Mouse (Mus musculus) kidney, postnatal 0 days (tissue): Measurements from ENCODE around the gene St6gal1. TPM values are rescaled to one million over a fixed set of nuclear protein-coding genes. Genes with fewer than 3 reads are reported as not detected.

Source experiments
- ATAC-seq: fragments of 200-750 bp; cut with Nextera tagmentation; replicated peaks from 2 replicates; pipeline ENCODE4 v1.8.0; 2017; ENCODE audit warnings: low read depth, moderate number of reproducible peaks, moderate TSS enrichment, moderate library complexity; ENCODE audit not compliant: low FRiP score
- DNase-seq: peaks from one replicate; pipeline ENCODE4 v3.0.0-alpha.2; 2016; ENCODE audit warnings: low spot score
- H3K27ac ChIP-seq: fragments of 300-500 bp; sonication (generic); 2 replicates; pipeline ENCODE4 v1.5.1; 2014; ENCODE audit warnings: mild to moderate bottlenecking
- H3K27me3 ChIP-seq: fragments of 300-500 bp; sonication (generic); 2 replicates; pipeline ENCODE4 v1.6.1; 2014; ENCODE audit warnings: low read length, mixed read lengths; ENCODE audit not compliant: insufficient read depth
- H3K36me3 ChIP-seq: fragments of 300-500 bp; sonication (generic); 2 replicates; pipeline ENCODE4 v1.6.1; 2014; ENCODE audit warnings: low read length, mixed read lengths; ENCODE audit not compliant: insufficient read depth
- H3K4me1 ChIP-seq: fragments of 300-500 bp; sonication (generic); replicated peaks from 2 replicates; pipeline ENCODE4 v1.6.1; 2014; ENCODE audit warnings: antibody characterized with exemption, low read length, mixed read lengths; ENCODE audit not compliant: insufficient read depth
- H3K4me2 ChIP-seq: fragments of 300-500 bp; sonication (generic); 2 replicates; pipeline ENCODE4 v1.6.1; 2014; ENCODE audit warnings: mild to moderate bottlenecking, low read length, moderate library complexity, mixed read lengths
- H3K4me3 ChIP-seq: fragments of 300-500 bp; sonication (generic); replicated peaks from 2 replicates; pipeline ENCODE4 v1.5.1; 2014; ENCODE audit warnings: low read depth, low read length
- H3K9ac ChIP-seq: fragments of 300-500 bp; sonication (generic); 2 replicates; pipeline ENCODE4 v1.6.1; 2014; ENCODE audit warnings: low read depth, low read length
- H3K9me3 ChIP-seq: fragments of 300-500 bp; sonication (generic); replicated peaks from 2 replicates; pipeline ENCODE4 v1.6.1; 2016; ENCODE audit warnings: low read length, inconsistent platforms, mixed read lengths
- CTCF ChIP-seq: IDR thresholded peaks from 2 replicates; pipeline ENCODE4 v1.5.1; 2016; ENCODE audit warnings: antibody characterized with exemption, low read depth, mild to moderate bottlenecking, moderate library complexity
- WGBS: fragments of 180-500 bp; shearing (Covaris S2); extraction: QIAGEN DNeasy Blood & Tissue Kit; methylation state at CpG from one replicate; pipeline ENCODE4 v1.1.7; 2014; 5-methylcytosine and 5-hydroxymethylcytosine counted together
- polyA plus RNA-seq: library from polyadenylated mRNA; unstranded; fragments of >200 nt; fragmentation: Nextera tagmentation; extraction: Ambion mirVana; gene quantifications from 2 replicates; pipeline ENCODE4 v1.2.1, GENCODE M21; 2015

The St6gal1 gene
- polyA plus RNA-seq, 1 experiment from 2014 or later, result 28.6 TPM

DNA sequence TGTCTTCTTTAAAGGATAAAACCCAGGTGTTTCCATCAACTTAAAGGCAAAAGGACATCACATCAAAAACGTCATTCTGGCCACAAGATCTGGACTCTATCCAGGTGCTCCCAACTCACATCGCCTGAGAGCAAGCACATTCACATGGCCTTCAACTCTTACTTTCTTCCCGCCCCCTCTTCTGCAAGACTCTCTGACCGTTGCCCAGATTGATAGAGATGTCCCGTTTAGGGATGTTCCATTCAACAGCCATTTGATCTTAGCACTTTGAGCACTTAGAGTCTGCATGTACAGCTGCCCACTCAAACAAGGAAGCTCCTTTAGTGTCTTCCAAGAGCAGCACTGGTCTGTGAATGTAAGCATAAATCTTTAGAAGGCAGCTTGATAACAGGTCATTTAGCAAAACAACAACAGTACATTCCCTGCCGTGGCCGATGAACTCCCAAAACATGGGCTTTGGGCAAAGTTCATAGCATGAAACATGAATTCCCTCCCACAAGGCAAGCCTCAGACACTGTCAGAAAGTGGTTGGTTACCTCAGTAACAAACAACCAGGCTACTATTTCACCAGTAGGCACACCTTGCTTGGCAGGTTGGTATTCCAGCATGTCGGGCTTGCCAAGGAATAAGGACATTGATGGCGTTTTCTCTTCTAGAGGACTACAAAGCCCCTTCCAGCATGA, 32.8 kb upstream of the St6gal1 start:
- WGBS, result 56% methylated on average over 9 of the region's 9 CpGs
- Histone ChIP-seq H3K9me3 (no peaks in the 10 kb centered on the region), H3K4me2 (no peak overlapping the region), H3K27me3 (no peaks in the 10 kb centered on the region), H3K27ac (no peak overlapping the region), H3K9ac (no peak overlapping the region), H3K4me1 (no peaks in the 10 kb centered on the region), H3K36me3 (no peaks in the 10 kb centered on the region), H3K4me3 (no peak overlapping the region)
- no peak for TF ChIP-seq CTCF
- no peak for DNase-seq
- no peak for ATAC-seq

DNA sequence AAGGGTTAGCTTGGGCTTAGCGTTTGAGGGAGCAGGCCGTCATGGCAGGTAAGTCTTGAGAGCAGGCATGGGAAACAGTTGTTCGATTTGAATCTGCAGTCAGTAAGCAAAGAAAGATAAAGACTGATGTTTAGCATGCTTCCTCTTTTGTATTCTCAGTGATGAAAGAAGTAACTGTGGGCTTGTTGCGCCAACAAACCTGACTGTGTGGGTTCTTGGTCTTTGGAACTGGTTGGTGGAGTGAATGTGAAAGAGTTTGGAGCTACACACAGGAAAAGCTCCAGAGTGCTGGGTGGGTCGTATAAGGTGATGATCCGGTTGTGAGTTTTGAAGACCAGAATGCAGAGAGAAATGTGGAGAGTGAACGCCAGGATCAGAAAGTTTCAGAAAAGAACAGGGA, 28.9 kb upstream of the St6gal1 start:
- H3K4me3 ChIP-seq, result no peak overlapping the region
- 88% methylated on average over 7 of the region's 7 CpGs for WGBS
- no peaks in the 10 kb centered on the region for H3K27me3 ChIP-seq
- DNase-seq (no peak), ATAC-seq (no peak)
- H3K9ac ChIP-seq, result no peak overlapping the region
- H3K4me1 ChIP-seq, result no peaks in the 10 kb centered on the region
- H3K36me3 ChIP-seq, result no peaks in the 10 kb centered on the region
- H3K4me2 ChIP-seq, result no peak overlapping the region
- TF ChIP-seq CTCF, result no peak
- H3K9me3 ChIP-seq, result no peaks in the 10 kb centered on the region
- H3K27ac ChIP-seq, result no peak overlapping the region

DNA sequence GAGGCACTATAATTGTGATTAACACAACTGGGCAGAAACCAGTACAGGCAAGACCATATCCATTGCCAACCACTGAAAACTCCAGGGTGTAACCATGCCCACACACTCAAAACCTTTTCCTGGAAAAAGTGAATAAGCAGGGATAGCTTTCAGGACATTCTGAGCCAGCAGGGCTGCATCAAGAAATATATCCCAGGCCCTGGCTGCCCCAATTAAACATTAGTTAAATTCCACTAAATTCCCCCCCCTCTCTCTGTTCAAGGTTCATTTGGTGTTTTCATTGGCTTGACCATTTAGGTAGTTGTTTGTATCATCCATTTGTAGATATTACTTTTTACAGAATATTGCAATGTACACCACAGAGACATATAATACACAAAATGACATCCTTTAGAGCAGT, 28.2 kb upstream of the St6gal1 start:
- Histone ChIP-seq H3K36me3 (no peaks in the 10 kb centered on the region), H3K27ac (no peak overlapping the region), H3K9ac (no peak overlapping the region), H3K27me3 (no peaks in the 10 kb centered on the region), H3K9me3 (no peaks in the 10 kb centered on the region), H3K4me3 (no peak overlapping the region), H3K4me2 (no peak overlapping the region), H3K4me1 (no peaks in the 10 kb centered on the region)
- TF ChIP-seq CTCF, result no peak
- DNase-seq, result no peak
- no peak for ATAC-seq

DNA sequence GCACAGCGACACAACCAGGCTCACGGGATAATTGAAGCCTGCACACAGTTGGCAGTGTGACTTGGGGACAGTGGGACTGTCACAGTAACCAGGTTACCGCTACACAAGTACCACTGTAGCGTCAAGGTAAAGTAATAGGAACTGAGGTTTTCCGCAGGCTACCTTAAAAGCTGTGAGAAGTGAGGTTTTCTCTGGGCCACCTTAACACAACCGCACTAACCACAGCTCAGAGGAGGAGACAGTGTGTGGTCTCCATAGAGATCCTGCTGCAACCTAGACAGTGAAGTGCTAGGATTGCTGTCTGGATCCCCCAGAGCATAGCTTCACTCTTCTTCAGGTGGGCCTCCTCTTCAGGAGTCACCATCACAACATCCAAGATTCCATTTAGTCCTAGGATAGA, 27.7 kb upstream of the St6gal1 start:
- no peak for TF ChIP-seq CTCF
- WGBS, result 94% methylated on average over 6 of the region's 6 CpGs

DNA sequence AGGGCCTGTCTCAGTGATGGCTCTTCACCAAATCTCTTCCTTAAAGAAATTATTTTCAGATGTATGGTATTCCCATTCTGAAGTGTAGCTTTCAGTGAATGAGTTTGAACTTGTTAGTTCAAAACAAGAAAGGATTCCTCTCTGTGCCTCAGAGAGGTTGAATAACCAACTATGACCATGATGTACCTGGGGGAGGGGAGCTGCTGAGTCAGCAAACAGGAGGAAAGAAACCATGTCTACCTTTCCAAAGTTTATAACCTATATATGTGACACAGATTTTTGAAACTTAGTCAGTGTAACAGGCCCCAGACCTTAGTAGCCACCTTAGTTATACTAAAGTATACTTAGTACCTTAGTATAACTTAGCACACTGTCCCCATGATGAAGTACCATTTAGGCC, 23.0 kb upstream of the St6gal1 start:
- Histone ChIP-seq H3K4me3 (no peak overlapping the region), H3K9me3 (no peaks in the 10 kb centered on the region), H3K27me3 (no peaks in the 10 kb centered on the region), H3K4me2 (no peak overlapping the region), H3K27ac (no peak overlapping the region), H3K36me3 (no peaks in the 10 kb centered on the region), H3K9ac (no peak overlapping the region), H3K4me1 (no peaks in the 10 kb centered on the region)
- no peak for DNase-seq
- no peak for TF ChIP-seq CTCF
- ATAC-seq, result no peak

More for the DNA sequence above, 27.7 kb upstream of the St6gal1 start:
- no peak overlapping the region for H3K4me2 ChIP-seq
- DNase-seq (no peak), ATAC-seq (no peak)
- H3K4me1 ChIP-seq, result no peaks in the 10 kb centered on the region
- no peaks in the 10 kb centered on the region for H3K9me3 ChIP-seq
- no peak overlapping the region for H3K4me3 ChIP-seq
- H3K27ac ChIP-seq, result no peak overlapping the region
- no peak overlapping the region for H3K9ac ChIP-seq
- H3K36me3 ChIP-seq, result no peaks in the 10 kb centered on the region
- no peaks in the 10 kb centered on the region for H3K27me3 ChIP-seq

DNA sequence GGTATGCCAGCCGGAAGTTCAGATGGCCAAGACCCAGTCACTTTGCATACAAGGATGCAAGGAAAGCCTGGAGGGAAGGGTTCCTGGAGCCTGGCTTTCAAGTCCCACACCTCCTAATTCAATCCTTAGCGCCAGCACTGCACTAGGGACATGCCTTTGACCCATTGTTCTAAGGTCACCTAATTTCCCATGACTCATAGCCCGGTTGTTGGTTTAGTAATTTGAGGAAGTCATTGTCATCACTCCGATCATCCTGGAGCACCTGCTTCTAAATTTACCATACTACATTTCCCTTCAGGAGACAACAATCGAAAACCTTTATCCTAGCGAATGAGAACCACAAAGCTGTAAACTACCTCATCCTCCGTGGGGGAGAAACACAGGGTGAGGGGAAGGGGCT, 10.2 kb upstream of the St6gal1 start:
- Histone ChIP-seq H3K27ac (no peak overlapping the region), H3K4me3 (no peak overlapping the region), H3K4me2 (no peak overlapping the region), H3K36me3 (no peaks in the 10 kb centered on the region), H3K4me1 (no peaks in the 10 kb centered on the region), H3K9me3 (no peaks in the 10 kb centered on the region), H3K27me3 (no peaks in the 10 kb centered on the region), H3K9ac (no peak overlapping the region)
- DNase-seq, result no peak
- no peak for TF ChIP-seq CTCF
- 63% methylated on average over 7 of the region's 7 CpGs for WGBS
- no peak for ATAC-seq

DNA sequence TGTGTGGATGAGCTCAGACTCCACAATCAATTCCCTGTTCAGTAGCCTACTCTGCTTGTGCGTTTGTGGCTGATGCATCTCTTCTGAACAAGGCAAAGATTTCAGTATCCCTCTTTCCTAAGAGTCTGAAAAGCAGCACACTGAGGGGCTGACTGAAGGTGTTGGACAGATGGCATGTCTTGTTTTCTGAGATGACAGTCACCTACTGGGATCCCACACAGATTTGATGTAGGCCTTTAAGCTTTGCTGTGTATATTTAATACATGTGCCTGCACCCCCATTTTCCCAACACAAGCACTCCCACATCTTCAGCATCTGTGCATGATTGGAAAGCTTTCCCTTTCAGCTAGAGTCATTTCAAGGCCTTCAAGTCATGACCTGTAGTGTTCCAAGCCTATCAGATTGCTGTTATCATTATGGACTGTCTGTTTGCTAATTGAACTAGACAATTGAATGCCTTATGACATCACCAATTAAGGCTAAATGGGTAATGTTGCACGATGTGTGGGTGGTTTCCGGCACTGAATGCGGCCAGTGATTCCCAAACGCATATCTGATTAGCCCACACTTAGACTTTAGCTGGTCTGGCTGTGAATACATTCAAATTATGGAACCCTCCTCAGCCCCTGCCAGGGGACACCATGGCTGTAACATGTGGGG, 9.2 kb upstream of the St6gal1 start:
- DNase-seq (no peak), ATAC-seq (no peak)
- Histone ChIP-seq H3K4me2 (no peak overlapping the region), H3K9ac (no peak overlapping the region), H3K27me3 (no peaks in the 10 kb centered on the region), H3K4me3 (no peak overlapping the region), H3K4me1 (no peaks in the 10 kb centered on the region), H3K9me3 (no peaks in the 10 kb centered on the region), H3K36me3 (no peaks in the 10 kb centered on the region), H3K27ac (no peak overlapping the region)
- 78% methylated on average over 5 of the region's 5 CpGs for WGBS
- no peak for TF ChIP-seq CTCF
